Mouse (Mus musculus): ENCODE data around the gene Cd200r4.
"Not testable (repeated sequence)": the region's sequence is repeated elsewhere in the genome, so short reads cannot be mapped to it uniquely, and the experiment has no call there.

Cd200r4 gene

GRCm38 (mm10) chr16:44811544-44811943 lies at the start of gene Cd200r4:
Cd200r4 (plus strand) TSS chr16:44811733.
- DNase-seq (ENCODE audit: low read depth, low spot score): no peak

- DNase-seq (ENCODE audit: low read depth, low spot score): peak; percentile 46
Measured at GRCm38 (mm10) chr16:44761811-44762210, 49.7 kb upstream of the Cd200r4 start.

- no peak for DNase-seq (ENCODE audit: low read depth, low spot score)
Measured at GRCm38 (mm10) chr16:44765555-44766319, 45.8 kb upstream of the Cd200r4 start, which contains the start of gene Cd200r1. Cd200r1 (plus strand) TSS chr16:44765736.

GRCm38 (mm10) chr16:44766320-44766892 lies 45.1 kb upstream of the Cd200r4 start:
- no peak for DNase-seq (ENCODE audit: low read depth, low spot score)

- no peak for DNase-seq (ENCODE audit: low read depth, low spot score)
Measured at GRCm38 (mm10) chr16:44767506-44767905, 44.0 kb upstream of the Cd200r4 start.

GRCm38 (mm10) chr16:44767967-44768366 lies 43.6 kb upstream of the Cd200r4 start:
- peak; percentile 53 for DNase-seq (ENCODE audit: low read depth, low spot score)

GRCm38 (mm10) chr16:44772577-44772976 lies 39.0 kb upstream of the Cd200r4 start:
- peak; percentile 25 for DNase-seq (ENCODE audit: low read depth, low spot score)

- DNase-seq (ENCODE audit: low read depth, low spot score): no peak
Measured at GRCm38 (mm10) chr16:44773673-44774072, 37.9 kb upstream of the Cd200r4 start.

- no peak for DNase-seq (ENCODE audit: low read depth, low spot score)
Measured at GRCm38 (mm10) chr16:44774201-44774600, 37.3 kb upstream of the Cd200r4 start.

GRCm38 (mm10) chr16:44778538-44779147 lies 32.9 kb upstream of the Cd200r4 start:
- DNase-seq (ENCODE audit: low read depth, low spot score): no peak

- no peak for DNase-seq (ENCODE audit: low read depth, low spot score)
Measured at GRCm38 (mm10) chr16:44779494-44779893, 32.0 kb upstream of the Cd200r4 start.

GRCm38 (mm10) chr16:44780751-44781150 lies 30.8 kb upstream of the Cd200r4 start:
- no peak for DNase-seq (ENCODE audit: low read depth, low spot score)

GRCm38 (mm10) chr16:44786934-44787333 lies 24.6 kb upstream of the Cd200r4 start:
- DNase-seq (ENCODE audit: low read depth, low spot score): no peak

- DNase-seq (ENCODE audit: low read depth, low spot score): no peak
Measured at GRCm38 (mm10) chr16:44794416-44794815, 17.1 kb upstream of the Cd200r4 start.

- DNase-seq (ENCODE audit: low read depth, low spot score): no peak
Measured at GRCm38 (mm10) chr16:44805976-44806375, 5.6 kb upstream of the Cd200r4 start.

- not testable (repeated sequence) for DNase-seq (ENCODE audit: low read depth, low spot score)
Measured at GRCm38 (mm10) chr16:44810223-44810622, 1.3 kb upstream of the Cd200r4 start.

- no peak for DNase-seq (ENCODE audit: low read depth, low spot score)
Measured at GRCm38 (mm10) chr16:44812468-44813065, 1.0 kb downstream of the Cd200r4 start.

GRCm38 (mm10) chr16:44818010-44818409 lies 6.5 kb downstream of the Cd200r4 start:
- no peak for DNase-seq (ENCODE audit: low read depth, low spot score)

- no peak for DNase-seq (ENCODE audit: low read depth, low spot score)
Measured at GRCm38 (mm10) chr16:44820545-44820944, 9.0 kb downstream of the Cd200r4 start.

GRCm38 (mm10) chr16:44832286-44832685 lies 20.8 kb downstream of the Cd200r4 start:
- no peak for DNase-seq (ENCODE audit: low read depth, low spot score)

- DNase-seq (ENCODE audit: low read depth, low spot score): not testable (repeated sequence)
Measured at GRCm38 (mm10) chr16:44833189-44833588, 21.7 kb downstream of the Cd200r4 start.

GRCm38 (mm10) chr16:44866797-44867196 lies 55.3 kb downstream of the Cd200r4 start, which contains the start of gene Cd200r2:
Cd200r2 (plus strand) TSS chr16:44867097.
- DNase-seq (ENCODE audit: low read depth, low spot score): no peak

Measured in A20 (cell line).